Mouse (Mus musculus) limb, embryonic 12.5 days (tissue): Measurements from ENCODE around the gene Prrc2a. TPM values are rescaled to one million over a fixed set of nuclear protein-coding genes. Genes with fewer than 3 reads are reported as not detected.
A peak's percentile ranks its signal among the peaks of the same experiment; 100 is the strongest.

Source experiments
- ATAC-seq: fragments of 200-750 bp; cut with Nextera tagmentation; 2 replicates; pipeline ENCODE4 v1.8.0; 2017; ENCODE audit warnings: low read depth, moderate TSS enrichment; ENCODE audit not compliant: insufficient number of reproducible peaks, insufficient read depth, low FRiP score, low TSS enrichment
- H3K27ac ChIP-seq: fragments of 300-500 bp; sonication (generic); 2 replicates; pipeline ENCODE4 v1.5.1; 2016; ENCODE audit warnings: mild to moderate bottlenecking, moderate library complexity
- H3K27me3 ChIP-seq: fragments of 300-500 bp; sonication (generic); 2 replicates; pipeline ENCODE4 v1.6.1; 2016; ENCODE audit warnings: mild to moderate bottlenecking, moderate library complexity
- H3K36me3 ChIP-seq: fragments of 300-500 bp; sonication (generic); 2 replicates; pipeline ENCODE4 v1.6.1; 2016; ENCODE audit warnings: mild to moderate bottlenecking, moderate library complexity
- H3K4me1 ChIP-seq: fragments of 300-500 bp; sonication (generic); replicated peaks from 2 replicates; pipeline ENCODE4 v1.6.1; 2016
- H3K4me2 ChIP-seq: fragments of 300-500 bp; sonication (generic); 2 replicates; pipeline ENCODE4 v1.6.1; 2016; ENCODE audit warnings: mild to moderate bottlenecking, moderate library complexity
- H3K4me3 ChIP-seq: fragments of 300-500 bp; sonication (generic); replicated peaks from 2 replicates; pipeline ENCODE4 v1.5.1; 2016; ENCODE audit warnings: mild to moderate bottlenecking
- H3K9ac ChIP-seq: fragments of 300-500 bp; sonication (generic); replicated peaks from 2 replicates; pipeline ENCODE4 v1.6.1; 2016; ENCODE audit warnings: mild to moderate bottlenecking, moderate library complexity
- H3K9me3 ChIP-seq: fragments of 300-500 bp; sonication (generic); 2 replicates; pipeline ENCODE4 v1.6.1; 2016; ENCODE audit warnings: mild to moderate bottlenecking, moderate library complexity
- WGBS: fragments of 180-500 bp; shearing (Covaris S2); methylation state at CpG from one replicate; pipeline ENCODE4 v1.1.7; 2016; 5-methylcytosine and 5-hydroxymethylcytosine counted together
- polyA plus RNA-seq: library from polyadenylated mRNA; unstranded; fragments of >200 nt; fragmentation: Nextera tagmentation; extraction: Ambion mirVana; gene quantifications from 2 replicates; pipeline ENCODE4 v1.2.1, GENCODE M21; 2016

Gene Prrc2a
- polyA plus RNA-seq, 1 experiment from 2014 or later, result 231 TPM

DNA sequence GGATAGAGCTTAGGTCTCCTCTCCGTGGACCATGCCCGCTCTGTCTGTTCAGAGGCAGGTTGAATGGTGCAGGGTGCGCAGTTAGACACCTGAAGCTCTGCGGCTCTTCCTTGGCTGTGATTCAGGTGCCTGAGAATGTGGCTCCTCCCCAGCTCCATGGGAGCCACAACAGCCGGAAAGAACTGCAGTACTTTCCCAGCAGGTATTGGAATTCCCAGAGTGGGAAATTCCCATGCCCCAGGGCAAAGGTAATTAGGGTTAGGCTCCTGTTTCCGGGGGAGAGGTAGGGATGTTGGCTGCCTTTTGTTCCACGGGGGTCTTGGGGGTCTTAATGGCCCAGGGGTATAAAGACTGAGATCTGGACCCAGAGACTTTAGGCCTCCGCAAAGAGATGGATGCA, 34.2 kb upstream of the Prrc2a start:
- no peaks in the 10 kb centered on the region for H3K9me3 ChIP-seq
- peaks cover 94% of the 10 kb centered on the region for H3K27me3 ChIP-seq
- H3K27ac ChIP-seq, result no peak overlapping the region
- H3K9ac ChIP-seq, result no peak overlapping the region
- H3K4me3 ChIP-seq, result no peak overlapping the region
- no peaks in the 10 kb centered on the region for H3K36me3 ChIP-seq
- H3K4me2 ChIP-seq, result no peak overlapping the region
- 27% methylated on average over 8 of the region's 8 CpGs for WGBS
- H3K4me1 ChIP-seq, result peaks cover 25% of the 10 kb centered on the region
- ATAC-seq, result no peak

DNA sequence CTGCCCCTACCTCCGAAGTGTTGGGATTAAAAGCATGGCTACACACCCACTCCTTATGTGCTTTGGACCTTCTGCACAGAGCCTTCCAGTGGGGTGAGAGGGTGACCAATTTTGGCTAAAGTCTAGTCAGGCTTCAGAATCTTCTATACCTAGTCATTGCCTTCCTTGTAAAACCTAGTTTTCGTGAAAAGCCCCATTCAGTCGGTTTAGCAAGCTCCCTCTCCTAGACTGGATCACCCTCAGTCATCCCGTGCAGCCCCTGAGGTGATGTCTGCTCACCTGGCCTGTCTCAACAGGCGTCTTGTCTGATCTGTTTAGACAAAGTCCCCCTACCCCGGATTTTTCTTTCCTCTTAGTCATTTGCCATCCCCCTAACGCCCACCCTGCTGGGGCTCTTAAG, 33.3 kb upstream of the Prrc2a start:
- peaks cover 90% of the 10 kb centered on the region for H3K27me3 ChIP-seq
- no peak overlapping the region for H3K4me2 ChIP-seq
- 62% methylated on average over 7 of the region's 7 CpGs for WGBS
- ATAC-seq, result no peak
- no peak overlapping the region for H3K4me3 ChIP-seq
- H3K9me3 ChIP-seq, result no peaks in the 10 kb centered on the region
- H3K4me1 ChIP-seq, result peaks cover 27% of the 10 kb centered on the region
- no peak overlapping the region for H3K9ac ChIP-seq
- H3K27ac ChIP-seq, result no peak overlapping the region
- H3K36me3 ChIP-seq, result no peaks in the 10 kb centered on the region

DNA sequence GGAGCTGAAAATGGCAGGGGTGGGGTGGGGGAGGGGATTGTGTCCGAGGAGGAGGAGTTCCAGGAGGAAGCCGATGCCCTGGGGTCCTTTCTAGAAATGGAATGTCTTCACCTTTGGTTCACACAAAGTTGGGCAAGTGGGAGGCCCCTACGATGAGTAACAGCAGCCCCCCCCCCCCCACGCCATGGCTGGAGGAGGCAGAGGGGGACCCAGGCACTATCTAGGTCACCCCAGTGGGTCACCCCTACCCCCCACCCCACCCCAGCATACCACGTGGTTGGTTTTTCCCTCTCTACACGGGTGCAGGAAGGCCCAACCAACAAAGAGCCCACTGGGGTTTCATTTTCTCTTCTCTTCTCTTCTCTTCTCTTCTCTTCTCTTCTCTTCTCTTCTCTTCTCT, 32.4 kb upstream of the Prrc2a start:
- Histone ChIP-seq H3K4me2 (no peak overlapping the region), H3K27ac (no peak overlapping the region), H3K4me1 (peaks cover 24% of the 10 kb centered on the region), H3K9ac (no peak overlapping the region), H3K9me3 (no peaks in the 10 kb centered on the region), H3K27me3 (peaks cover 81% of the 10 kb centered on the region), H3K36me3 (no peaks in the 10 kb centered on the region), H3K4me3 (no peak overlapping the region)
- ATAC-seq, result no peak
- 34% methylated on average over 6 of the region's 6 CpGs for WGBS

DNA sequence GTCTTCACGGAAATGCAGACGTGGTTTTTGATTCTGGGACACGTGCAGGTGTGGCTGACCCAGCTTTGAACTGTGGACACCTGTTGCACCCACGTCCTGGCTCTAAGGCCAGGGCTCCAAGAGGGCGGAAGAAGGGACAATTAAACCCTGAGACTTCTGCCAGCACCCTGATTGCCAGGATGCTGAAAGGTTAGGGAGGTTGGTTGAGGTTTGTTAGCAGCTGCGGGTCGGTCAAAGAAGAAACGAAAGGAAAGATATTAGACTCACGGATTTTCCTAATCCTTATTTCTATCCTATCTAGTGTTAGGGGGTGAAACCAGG, 31.6 kb upstream of the Prrc2a start:
- Histone ChIP-seq H3K4me1 (peaks cover 21% of the 10 kb centered on the region), H3K27ac (no peak overlapping the region), H3K4me2 (peak overlapping the region; percentile 74), H3K27me3 (peaks cover 73% of the 10 kb centered on the region), H3K9me3 (no peaks in the 10 kb centered on the region), H3K4me3 (peak overlapping the region; percentile 43), H3K9ac (no peak overlapping the region), H3K36me3 (no peaks in the 10 kb centered on the region)
- 21% methylated on average over 9 of the region's 9 CpGs for WGBS
- ATAC-seq, result no peak

DNA sequence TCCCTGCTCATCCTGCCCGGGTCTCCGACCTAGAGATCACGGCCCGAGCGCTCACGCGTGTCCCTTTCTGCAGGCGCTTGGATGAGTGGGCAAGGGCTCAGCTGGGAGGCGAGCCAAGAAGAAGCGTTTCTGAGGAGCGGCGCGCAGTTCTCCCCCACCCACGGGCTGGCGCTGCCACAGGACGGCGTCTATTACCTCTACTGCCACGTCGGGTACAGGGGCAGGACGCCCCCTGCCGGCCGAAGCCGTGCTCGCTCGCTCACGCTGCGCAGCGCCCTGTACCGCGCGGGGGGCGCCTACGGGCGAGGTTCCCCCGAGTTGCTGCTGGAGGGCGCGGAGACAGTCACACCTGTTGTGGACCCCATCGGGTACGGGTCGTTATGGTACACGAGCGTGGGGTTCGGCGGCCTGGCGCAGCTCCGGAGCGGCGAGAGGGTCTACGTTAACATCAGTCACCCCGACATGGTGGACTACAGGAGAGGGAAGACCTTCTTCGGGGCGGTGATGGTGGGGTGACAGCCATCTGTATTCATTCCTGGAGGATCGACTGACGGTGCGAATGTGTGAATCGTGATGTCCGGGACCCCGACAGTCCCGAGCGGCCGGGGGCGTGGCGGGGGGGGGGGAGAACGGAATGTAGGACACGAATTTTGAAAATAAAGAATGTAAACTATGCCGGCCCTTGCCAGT, 31.1 kb upstream of the Prrc2a start:
- H3K27me3 ChIP-seq, result peaks cover 68% of the 10 kb centered on the region
- peak overlapping the region; percentile 45 for H3K9ac ChIP-seq
- 2% methylated on average over 66 of the region's 66 CpGs for WGBS
- no peaks in the 10 kb centered on the region for H3K36me3 ChIP-seq
- peak overlapping the region; percentile 43 for H3K4me3 ChIP-seq
- no peaks in the 10 kb centered on the region for H3K9me3 ChIP-seq
- H3K4me1 ChIP-seq, result peaks cover 21% of the 10 kb centered on the region
- ATAC-seq, result peak; percentile 53
- H3K4me2 ChIP-seq, result peak overlapping the region; percentile 74
- H3K27ac ChIP-seq, result no peak overlapping the region

DNA sequence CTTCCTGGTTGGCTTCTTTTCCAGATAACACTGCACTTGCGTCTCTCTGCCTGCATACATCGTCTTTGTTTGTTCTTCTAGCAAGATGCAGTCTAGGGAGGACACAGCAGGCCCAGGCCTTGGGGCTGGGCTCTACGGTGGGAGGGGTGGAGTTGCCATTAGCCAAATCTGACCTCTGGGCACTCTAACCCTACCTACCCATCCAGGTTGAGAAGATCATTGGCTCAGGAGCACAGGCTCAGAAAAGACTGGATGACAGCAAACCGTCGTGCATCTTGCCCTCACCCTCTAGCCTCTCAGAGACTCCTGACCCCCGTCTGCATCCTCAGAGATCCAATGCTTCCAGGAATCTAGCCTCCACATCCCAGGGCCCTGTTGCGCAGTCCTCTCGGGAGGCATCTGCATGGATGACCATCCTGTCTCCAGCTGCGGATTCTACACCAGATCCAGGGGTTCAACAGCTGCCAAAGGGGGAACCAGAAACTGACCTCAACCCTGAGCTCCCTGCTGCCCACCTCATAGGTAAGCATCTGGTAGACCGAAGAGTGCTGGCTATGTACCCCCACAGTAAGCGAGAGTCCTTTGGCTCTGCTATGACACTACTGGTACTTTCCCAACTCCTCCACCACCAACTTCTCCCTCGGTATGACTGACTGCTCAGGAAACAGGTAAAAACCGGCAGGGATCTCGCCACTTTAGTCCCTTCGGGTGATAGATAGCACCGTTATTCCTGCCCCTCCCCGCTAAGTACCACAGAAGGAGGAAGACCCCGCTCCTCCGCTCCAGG, 30.3 kb upstream of the Prrc2a start:
- H3K36me3 ChIP-seq, result no peaks in the 10 kb centered on the region
- 39% methylated on average over 19 of the region's 19 CpGs for whole genome bisulfite sequencing
- H3K9ac ChIP-seq, result peak overlapping the region; percentile 45
- no peaks in the 10 kb centered on the region for H3K9me3 ChIP-seq
- no peak for ATAC-seq
- peaks cover 60% of the 10 kb centered on the region for H3K27me3 ChIP-seq
- H3K4me2 ChIP-seq, result peak overlapping the region; percentile 74
- peak overlapping the region; percentile 43 for H3K4me3 ChIP-seq
- peaks cover 21% of the 10 kb centered on the region for H3K4me1 ChIP-seq
- no peak overlapping the region for H3K27ac ChIP-seq

DNA sequence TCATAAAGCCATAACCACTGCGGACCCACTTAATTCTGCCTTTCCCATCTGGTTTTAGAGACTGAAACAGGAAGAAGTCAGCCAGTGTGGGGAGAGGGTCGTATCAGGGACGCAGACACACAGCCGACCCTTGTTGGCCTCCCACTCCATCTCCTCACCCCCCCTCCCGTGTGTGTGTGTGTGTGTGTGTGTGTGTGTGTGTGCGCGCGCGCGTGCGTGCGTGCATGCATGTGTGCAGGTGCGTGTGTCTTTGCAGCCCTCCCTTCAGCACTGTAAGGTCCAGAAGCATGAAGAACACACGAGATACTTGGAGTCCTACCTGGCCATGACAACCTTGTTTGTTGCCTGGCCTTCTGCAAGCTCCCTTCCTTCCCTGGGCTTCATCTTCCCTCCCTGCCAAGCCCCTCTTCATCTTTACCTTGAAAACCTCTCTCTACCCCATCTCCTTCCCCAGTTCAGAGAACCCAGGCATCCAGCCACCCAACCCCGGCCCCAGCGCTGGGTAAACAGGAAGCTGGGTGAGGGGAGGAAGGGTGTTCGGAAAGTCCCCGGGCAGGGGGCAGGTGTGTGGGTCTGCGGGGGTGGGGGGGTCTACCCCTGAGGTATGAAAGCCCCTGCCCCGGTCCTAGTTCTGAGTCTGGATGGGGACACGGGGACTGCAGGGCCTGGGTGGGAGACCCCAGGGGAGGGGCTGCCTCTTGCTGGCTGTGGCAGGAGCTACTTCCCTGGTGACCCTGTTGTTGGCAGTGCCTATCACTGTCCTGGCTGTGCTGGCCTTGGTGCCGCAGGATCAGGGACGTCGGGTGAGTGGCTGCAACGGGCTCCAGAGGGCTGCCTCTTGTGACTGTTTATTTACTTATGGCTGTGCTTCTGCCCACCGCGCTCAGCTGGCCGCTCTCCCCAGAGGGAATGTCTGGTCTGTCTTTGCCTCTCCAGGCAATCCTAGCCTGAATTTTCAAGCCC, 29.5 kb upstream of the Prrc2a start, which contains the start of gene Ltb:
Gene Ltb (plus strand): TSS at position 559 of the 963 bp plus-strand sequence.
- Histone ChIP-seq H3K9me3 (no peaks in the 10 kb centered on the region), H3K4me1 (peaks cover 21% of the 10 kb centered on the region), H3K27ac (no peak within 1 kb of the TSS), H3K4me3 (peak within 1 kb of the TSS; percentile 43), H3K27me3 (peaks cover 53% of the 10 kb centered on the region), H3K36me3 (no peaks in the 10 kb centered on the region), H3K4me2 (peak within 1 kb of the TSS; percentile 74), H3K9ac (peak within 1 kb of the TSS; percentile 45; the same call in 1 of the 2 replicates)
- ATAC-seq, result no peak
- 62% methylated on average over 28 of the region's 28 CpGs for WGBS

DNA sequence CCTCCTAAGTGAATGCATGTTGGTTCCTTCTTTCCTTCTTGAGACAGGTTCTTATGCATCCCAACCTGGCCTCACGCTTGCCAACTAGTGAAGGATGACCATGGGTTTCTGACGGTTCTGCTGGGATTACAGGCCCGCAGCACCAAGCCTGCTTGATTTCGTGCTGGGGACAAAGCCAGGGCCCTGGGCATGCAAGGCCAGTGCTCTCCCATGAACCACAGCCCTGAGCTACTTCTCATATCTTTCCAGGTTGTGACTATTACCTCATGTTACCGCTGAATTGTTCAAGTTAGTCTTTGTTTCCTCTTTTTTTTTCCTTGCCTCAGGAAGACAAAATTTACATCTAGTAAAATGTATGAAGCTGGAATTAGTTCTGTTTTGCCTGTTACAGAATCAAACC, 28.2 kb upstream of the Prrc2a start:
- Histone ChIP-seq H3K36me3 (no peaks in the 10 kb centered on the region), H3K4me1 (peaks cover 21% of the 10 kb centered on the region), H3K9ac (no peak overlapping the region), H3K27ac (no peak overlapping the region), H3K4me3 (no peak overlapping the region), H3K27me3 (peaks cover 42% of the 10 kb centered on the region), H3K9me3 (no peaks in the 10 kb centered on the region), H3K4me2 (no peak overlapping the region)
- no peak for ATAC-seq
- WGBS, result 83% methylated on average over 5 of the region's 5 CpGs

DNA sequence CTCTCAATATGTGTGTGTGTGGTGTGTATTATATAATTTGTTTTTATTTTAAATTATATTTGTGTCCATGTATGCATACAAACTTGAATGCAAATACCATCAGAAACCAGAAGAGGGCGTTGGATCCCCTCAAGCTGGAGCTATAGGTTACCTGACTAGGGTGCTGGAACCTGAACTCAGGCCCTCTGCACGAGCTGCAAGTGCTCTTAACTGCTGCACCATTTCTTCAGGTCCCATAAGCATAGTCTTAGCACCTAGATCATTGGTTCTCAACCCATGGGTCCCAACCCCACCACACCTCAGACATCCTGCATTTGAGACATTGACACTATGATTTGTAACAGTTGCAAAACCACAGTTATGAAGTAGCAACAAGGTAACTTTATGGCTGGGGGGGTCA, 27.0 kb upstream of the Prrc2a start:
- no peak overlapping the region for H3K4me2 ChIP-seq
- no peak overlapping the region for H3K27ac ChIP-seq
- peaks cover 22% of the 10 kb centered on the region for H3K4me1 ChIP-seq
- no peaks in the 10 kb centered on the region for H3K36me3 ChIP-seq
- H3K4me3 ChIP-seq, result no peak overlapping the region
- WGBS, result 48% methylated on average over 2 of the region's 2 CpGs
- H3K9ac ChIP-seq, result no peak overlapping the region
- H3K27me3 ChIP-seq, result peaks cover 34% of the 10 kb centered on the region
- ATAC-seq, result no peak
- H3K9me3 ChIP-seq, result no peaks in the 10 kb centered on the region

DNA sequence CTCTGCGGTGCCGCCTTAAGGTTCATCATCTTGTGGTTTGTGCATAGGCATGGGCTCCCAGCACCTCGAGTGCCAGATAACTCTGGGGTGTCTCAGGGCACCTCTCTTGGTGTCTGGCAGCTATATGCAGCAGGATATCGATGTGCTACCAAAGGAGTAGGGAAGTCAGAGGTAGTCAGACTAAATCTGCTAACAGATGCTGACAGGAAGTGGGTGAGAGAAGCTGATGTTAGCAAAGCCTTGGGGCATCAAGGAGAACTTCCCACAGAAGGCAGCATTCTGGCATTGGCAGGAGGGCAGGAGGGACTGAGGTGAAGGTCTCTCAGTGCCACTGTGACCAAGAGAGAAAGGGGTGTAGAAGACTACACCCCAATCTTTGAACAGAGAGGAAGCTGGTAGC, 25.4 kb upstream of the Prrc2a start:
- H3K9ac ChIP-seq, result no peak overlapping the region
- H3K27me3 ChIP-seq, result peaks cover 17% of the 10 kb centered on the region
- H3K4me3 ChIP-seq, result no peak overlapping the region
- ATAC-seq, result no peak
- H3K9me3 ChIP-seq, result no peaks in the 10 kb centered on the region
- WGBS, result 75% methylated on average over 4 of the region's 4 CpGs
- H3K4me1 ChIP-seq, result peaks cover 18% of the 10 kb centered on the region
- no peaks in the 10 kb centered on the region for H3K36me3 ChIP-seq
- no peak overlapping the region for H3K27ac ChIP-seq
- H3K4me2 ChIP-seq, result no peak overlapping the region

DNA sequence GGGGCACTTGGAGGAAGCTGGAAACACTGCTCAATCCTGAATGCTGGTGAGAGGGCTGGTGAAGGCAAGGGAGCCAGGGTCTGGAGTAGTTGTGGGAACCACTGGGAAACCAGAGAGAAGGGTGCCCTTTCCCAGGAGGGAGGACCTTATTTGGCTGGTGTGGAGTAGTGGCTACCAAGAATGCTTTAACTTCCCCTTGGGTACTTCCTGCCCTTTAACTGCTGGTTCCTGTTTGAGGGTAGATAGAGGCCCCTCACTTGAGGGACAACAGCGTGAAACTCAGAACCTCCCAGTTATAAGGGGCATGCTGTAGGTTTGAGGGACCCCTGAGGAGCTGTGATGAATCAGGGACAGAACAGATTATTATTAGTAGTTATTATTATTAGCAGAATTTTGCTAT, 24.5 kb upstream of the Prrc2a start:
- no peak for ATAC-seq
- Histone ChIP-seq H3K4me1 (peaks cover 12% of the 10 kb centered on the region), H3K4me2 (no peak overlapping the region), H3K9ac (no peak overlapping the region), H3K4me3 (no peak overlapping the region), H3K36me3 (no peaks in the 10 kb centered on the region), H3K9me3 (no peaks in the 10 kb centered on the region), H3K27me3 (peaks cover 8% of the 10 kb centered on the region), H3K27ac (no peak overlapping the region)
- WGBS, result 55% methylated on average over 1 of the region's 1 CpGs
